Mouse (Mus musculus): ENCODE results near the gene Ccdc77. TPM values are rescaled to one million over a fixed set of nuclear protein-coding genes. Genes with fewer than 3 reads are reported as not detected.

The Ccdc77 gene
- 10 to 100 TPM in 1 of 4 experiments, 1 to 10 TPM in 3; 6.4 to 10.7 (median 6.8) TPM for total RNA-seq (2022)

GRCm38 (mm10) chr6:120363688-120364522 is at the start of gene Ccdc77, which contains the start of gene Kdm5a:
Ccdc77 (minus strand) TSS chr6:120364374.
Kdm5a (plus strand) TSS chr6:120364124.
- DNase-seq = peak; percentile 92

- DNase-seq = peak; percentile 46
Measured at GRCm38 (mm10) chr6:120403936-120404335, 39.8 kb upstream of the Ccdc77 start.

GRCm38 (mm10) chr6:120395622-120396345 is 31.6 kb upstream of the Ccdc77 start:
- DNase-seq = peak; percentile 16

GRCm38 (mm10) chr6:120392811-120393210 is 28.6 kb upstream of the Ccdc77 start:
- DNase-seq = no peak

GRCm38 (mm10) chr6:120390054-120390453 is 25.9 kb upstream of the Ccdc77 start:
- no peak for DNase-seq

- no peak for DNase-seq
Measured at GRCm38 (mm10) chr6:120376736-120377135, 12.6 kb upstream of the Ccdc77 start.

GRCm38 (mm10) chr6:120365051-120365450 is 877 bp upstream of the Ccdc77 start:
- no peak for DNase-seq

- DNase-seq = no peak
Measured at GRCm38 (mm10) chr6:120364523-120364905, 340 bp upstream of the Ccdc77 start.

GRCm38 (mm10) chr6:120362774-120363687 is 1.1 kb downstream of the Ccdc77 start:
- no peak for DNase-seq

- DNase-seq = no peak
Measured at GRCm38 (mm10) chr6:120362124-120362523, 2.0 kb downstream of the Ccdc77 start.

- DNase-seq = peak; percentile 85
Measured at GRCm38 (mm10) chr6:120356951-120357945, 6.9 kb downstream of the Ccdc77 start.

GRCm38 (mm10) chr6:120356478-120356877 is 7.7 kb downstream of the Ccdc77 start:
- no peak for DNase-seq

- no peak for DNase-seq
Measured at GRCm38 (mm10) chr6:120349018-120349417, 15.2 kb downstream of the Ccdc77 start.

- no peak for DNase-seq
Measured at GRCm38 (mm10) chr6:120343992-120344391, 20.2 kb downstream of the Ccdc77 start.

GRCm38 (mm10) chr6:120332351-120332750 is 31.8 kb downstream of the Ccdc77 start:
- no peak for DNase-seq

GRCm38 (mm10) chr6:120324295-120324927 is 39.8 kb downstream of the Ccdc77 start:
- peak; percentile 29 for DNase-seq

GRCm38 (mm10) chr6:120320369-120320768 is 43.8 kb downstream of the Ccdc77 start:
- no peak for DNase-seq

GRCm38 (mm10) chr6:120319129-120319528 is 45.0 kb downstream of the Ccdc77 start:
- no peak for DNase-seq

GRCm38 (mm10) chr6:120318303-120318940 is 45.8 kb downstream of the Ccdc77 start:
- no peak for DNase-seq

GRCm38 (mm10) chr6:120312443-120312842 is 51.7 kb downstream of the Ccdc77 start:
- DNase-seq = no peak

Data from adrenal gland, adult 8-10 months (tissue).